Mouse (Mus musculus): ENCODE measurements at regions not wholly inside any gene's neighbourhood (a gene's known extent, or its start where the extent isn't known, plus 50 kb on each side); places are given as distances from the start of the nearest gene placed in this dataset.
A peak's percentile ranks its signal among the peaks of the same experiment; 100 is the strongest.
"Not testable (repeated sequence)": the region's sequence is repeated elsewhere in the genome, so short reads cannot be mapped to it uniquely, and the experiment has no call there.

DNA sequence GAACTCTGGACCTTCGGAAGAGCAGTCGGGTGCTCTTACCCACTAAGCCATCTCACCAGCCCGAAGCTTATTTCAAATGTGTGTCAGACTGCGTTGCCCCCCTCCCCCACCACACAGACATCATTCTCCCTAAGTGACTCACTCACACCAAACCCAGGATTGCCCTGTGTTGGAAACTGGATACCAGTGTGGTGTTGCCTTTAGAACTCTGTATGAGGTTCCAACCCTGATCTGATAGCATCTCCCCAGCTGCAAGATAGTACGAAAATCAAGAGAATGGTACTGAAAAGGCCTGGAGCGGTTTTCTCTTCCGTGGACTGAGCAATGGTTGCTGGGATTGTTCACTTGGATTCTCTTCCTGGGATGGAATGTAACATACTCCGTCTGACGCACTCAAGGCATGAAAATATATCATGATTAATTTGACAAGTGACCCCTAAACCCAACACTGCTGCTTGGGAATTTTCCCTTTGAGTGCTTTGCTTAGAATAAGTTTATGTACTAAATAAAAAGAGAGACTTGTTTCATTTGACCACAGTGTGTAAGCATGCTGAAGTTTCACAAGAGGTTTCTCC lies 63.0 kb downstream of the Hand2 start:
- ATAC-seq (replicated peaks; ENCODE audit: insufficient number of reproducible peaks, low FRiP score, low TSS enrichment, low read depth) = no peak

DNA sequence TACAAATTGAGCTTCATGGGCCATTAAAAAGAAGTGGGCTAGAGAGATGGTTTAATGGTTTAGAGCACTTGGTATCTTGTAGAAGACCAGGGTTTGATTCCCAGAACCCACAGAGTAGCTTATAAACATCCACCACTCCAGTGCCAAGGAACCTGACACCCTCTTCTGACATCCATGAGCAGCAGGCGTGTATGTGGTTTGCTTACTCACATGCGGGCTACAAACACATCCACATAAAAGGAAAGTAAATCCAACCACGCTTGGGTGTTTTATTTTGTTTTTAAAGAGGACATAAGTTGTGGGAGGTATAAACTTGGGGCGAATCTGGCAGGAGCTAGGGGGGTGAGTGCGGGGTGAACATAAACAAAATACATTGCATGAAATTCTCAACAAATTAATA lies 66.8 kb downstream of the Hand2 start:
- Histone ChIP-seq H3K9ac (replicated peaks; ENCODE audit: low read length) (no peak overlapping the region), H3K27me3 (ENCODE audit: control insufficient read depth, insufficient read depth, low read length) (no peaks in the 10 kb centered on the region), H3K4me3 (ENCODE audit: low read depth, low read length) (no peak overlapping the region), H3K27ac (replicated peaks; ENCODE audit: low read depth, low read length) (no peak overlapping the region), H3K36me3 (replicated peaks; ENCODE audit: control insufficient read depth, insufficient read depth, low read depth, low read length) (no peaks in the 10 kb centered on the region), H3K4me1 (ENCODE audit: control insufficient read depth, insufficient read depth, low read length) (no peaks in the 10 kb centered on the region), H3K4me2 (ENCODE audit: low read depth, low read length) (no peak overlapping the region), H3K9me3 (replicated peaks; ENCODE audit: control insufficient read depth, low read length) (no peaks in the 10 kb centered on the region)
- no peak for ATAC-seq (replicated peaks; ENCODE audit: insufficient number of reproducible peaks, low FRiP score, low TSS enrichment, low read depth)
- no peak for DNase-seq (ENCODE audit: low spot score)
- 85% methylated on average over 5 of the region's 5 CpGs for WGBS

More for the DNA sequence above, 63.0 kb downstream of the Hand2 start:
- no peaks in the 10 kb centered on the region for H3K36me3 ChIP-seq (replicated peaks; ENCODE audit: control insufficient read depth, insufficient read depth, low read depth, low read length)
- no peaks in the 10 kb centered on the region for H3K27me3 ChIP-seq (ENCODE audit: control insufficient read depth, insufficient read depth, low read length)
- no peaks in the 10 kb centered on the region for H3K9me3 ChIP-seq (replicated peaks; ENCODE audit: control insufficient read depth, low read length)
- H3K27ac ChIP-seq (replicated peaks; ENCODE audit: low read depth, low read length) = no peak overlapping the region
- H3K4me2 ChIP-seq (ENCODE audit: low read depth, low read length) = no peak overlapping the region
- DNase-seq (ENCODE audit: low spot score) = no peak
- 73% methylated on average over 9 of the region's 9 CpGs for WGBS
- H3K4me3 ChIP-seq (ENCODE audit: low read depth, low read length) = no peak overlapping the region
- H3K4me1 ChIP-seq (ENCODE audit: control insufficient read depth, insufficient read depth, low read length) = no peaks in the 10 kb centered on the region
- H3K9ac ChIP-seq (replicated peaks; ENCODE audit: low read length) = no peak overlapping the region

DNA sequence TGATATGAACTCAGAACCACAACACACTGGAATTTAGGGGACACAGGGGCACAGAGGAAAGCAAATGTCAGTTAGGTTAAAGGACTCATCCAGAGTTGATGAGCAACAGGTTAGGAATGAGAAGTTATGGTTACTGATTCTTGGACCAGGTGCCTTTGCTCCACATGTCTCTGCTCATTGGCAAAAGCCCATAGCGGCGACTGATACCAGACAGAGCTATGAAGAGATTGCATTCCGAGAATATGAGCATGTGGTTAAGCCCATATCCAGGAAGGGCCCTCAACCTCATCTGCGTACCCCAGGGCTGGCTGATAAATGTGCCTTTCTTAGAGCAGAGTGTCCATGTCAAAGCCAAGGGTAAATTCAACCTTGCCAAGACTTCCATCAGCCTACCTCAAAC lies 67.1 kb upstream of the Scrg1 start:
- Histone ChIP-seq H3K36me3 (replicated peaks; ENCODE audit: control insufficient read depth, insufficient read depth, low read depth, low read length) (no peaks in the 10 kb centered on the region), H3K9me3 (replicated peaks; ENCODE audit: control insufficient read depth, low read length) (no peaks in the 10 kb centered on the region), H3K4me2 (ENCODE audit: low read depth, low read length) (no peak overlapping the region), H3K27ac (replicated peaks; ENCODE audit: low read depth, low read length) (no peak overlapping the region), H3K9ac (replicated peaks; ENCODE audit: low read length) (no peak overlapping the region), H3K4me3 (ENCODE audit: low read depth, low read length) (no peak overlapping the region), H3K27me3 (ENCODE audit: control insufficient read depth, insufficient read depth, low read length) (no peaks in the 10 kb centered on the region), H3K4me1 (ENCODE audit: control insufficient read depth, insufficient read depth, low read length) (no peaks in the 10 kb centered on the region)
- no peak for ATAC-seq (replicated peaks; ENCODE audit: insufficient number of reproducible peaks, low FRiP score, low TSS enrichment, low read depth)
- 93% methylated on average over 4 of the region's 4 CpGs for WGBS
- DNase-seq (ENCODE audit: low spot score) = no peak

DNA sequence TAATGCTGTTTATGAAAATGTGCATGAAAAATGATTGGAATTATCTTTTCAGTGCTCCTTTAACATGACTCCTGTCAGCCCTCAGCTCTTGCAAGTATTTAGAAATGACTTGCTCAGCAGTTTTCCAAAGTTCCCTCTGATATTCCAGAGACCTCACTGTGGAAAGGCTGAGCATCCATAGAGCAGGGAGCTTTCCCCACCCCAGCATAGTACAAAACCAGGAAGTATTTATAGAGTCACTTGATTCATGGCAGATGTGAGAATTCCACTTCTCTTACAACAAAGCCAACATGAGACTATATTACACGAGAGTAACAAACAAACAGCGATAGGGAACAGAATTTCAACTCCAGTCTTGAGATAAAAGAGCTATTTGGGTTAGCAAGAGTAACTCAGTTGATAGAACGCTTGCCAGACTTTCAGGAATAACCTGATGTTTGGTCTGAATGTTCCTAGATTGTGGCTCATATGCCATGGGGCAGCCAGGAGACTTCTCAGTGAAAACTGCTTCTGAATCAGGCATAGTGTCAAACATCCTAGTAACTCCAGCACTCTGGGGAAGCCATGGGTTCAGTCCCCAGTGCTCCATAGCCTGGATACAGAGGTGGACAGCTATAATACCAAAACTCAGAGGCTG lies 57.6 kb upstream of the Scrg1 start:
- no peaks in the 10 kb centered on the region for H3K4me1 ChIP-seq (ENCODE audit: control insufficient read depth, insufficient read depth, low read length)
- no peak for ATAC-seq (replicated peaks; ENCODE audit: insufficient number of reproducible peaks, low FRiP score, low TSS enrichment, low read depth)
- no peak overlapping the region for H3K4me3 ChIP-seq (ENCODE audit: low read depth, low read length)
- WGBS = 71% methylated on average over 3 of the region's 3 CpGs
- H3K27ac ChIP-seq (replicated peaks; ENCODE audit: low read depth, low read length) = no peak overlapping the region
- H3K4me2 ChIP-seq (ENCODE audit: low read depth, low read length) = no peak overlapping the region
- H3K9me3 ChIP-seq (replicated peaks; ENCODE audit: control insufficient read depth, low read length) = no peaks in the 10 kb centered on the region
- H3K36me3 ChIP-seq (replicated peaks; ENCODE audit: control insufficient read depth, insufficient read depth, low read depth, low read length) = no peaks in the 10 kb centered on the region
- H3K27me3 ChIP-seq (ENCODE audit: control insufficient read depth, insufficient read depth, low read length) = no peaks in the 10 kb centered on the region
- peak; percentile 29 for DNase-seq (ENCODE audit: low spot score)
- no peak overlapping the region for H3K9ac ChIP-seq (replicated peaks; ENCODE audit: low read length)

DNA sequence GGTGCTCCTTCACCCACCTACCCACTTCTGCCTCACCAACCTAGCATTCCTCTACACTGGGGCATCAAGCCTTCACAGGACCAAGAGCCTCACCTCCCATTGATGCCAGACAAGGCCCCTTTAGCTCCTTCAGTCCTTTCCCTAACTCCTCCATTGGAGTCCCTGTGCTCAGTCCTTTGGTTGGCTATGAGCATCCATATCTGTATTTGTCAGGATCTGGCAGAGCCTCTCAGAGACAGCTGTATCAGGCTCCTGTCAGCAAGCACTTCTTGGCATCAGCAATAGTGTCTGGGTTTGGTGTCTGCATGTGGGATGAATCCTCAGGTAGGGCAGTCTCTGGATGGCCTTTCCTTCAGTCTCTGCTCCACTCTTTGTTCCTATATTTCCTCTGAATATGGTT lies 55.6 kb upstream of the Scrg1 start:
- not testable (repeated sequence) for H3K9ac ChIP-seq (replicated peaks; ENCODE audit: low read length); H3K4me1 ChIP-seq (ENCODE audit: control insufficient read depth, insufficient read depth, low read length); H3K36me3 ChIP-seq (replicated peaks; ENCODE audit: control insufficient read depth, insufficient read depth, low read depth, low read length); H3K27ac ChIP-seq (replicated peaks; ENCODE audit: low read depth, low read length); H3K9me3 ChIP-seq (replicated peaks; ENCODE audit: control insufficient read depth, low read length); H3K27me3 ChIP-seq (ENCODE audit: control insufficient read depth, insufficient read depth, low read length); ATAC-seq (replicated peaks; ENCODE audit: insufficient number of reproducible peaks, low FRiP score, low TSS enrichment, low read depth); H3K4me2 ChIP-seq (ENCODE audit: low read depth, low read length); DNase-seq (ENCODE audit: low spot score); H3K4me3 ChIP-seq (ENCODE audit: low read depth, low read length)

DNA sequence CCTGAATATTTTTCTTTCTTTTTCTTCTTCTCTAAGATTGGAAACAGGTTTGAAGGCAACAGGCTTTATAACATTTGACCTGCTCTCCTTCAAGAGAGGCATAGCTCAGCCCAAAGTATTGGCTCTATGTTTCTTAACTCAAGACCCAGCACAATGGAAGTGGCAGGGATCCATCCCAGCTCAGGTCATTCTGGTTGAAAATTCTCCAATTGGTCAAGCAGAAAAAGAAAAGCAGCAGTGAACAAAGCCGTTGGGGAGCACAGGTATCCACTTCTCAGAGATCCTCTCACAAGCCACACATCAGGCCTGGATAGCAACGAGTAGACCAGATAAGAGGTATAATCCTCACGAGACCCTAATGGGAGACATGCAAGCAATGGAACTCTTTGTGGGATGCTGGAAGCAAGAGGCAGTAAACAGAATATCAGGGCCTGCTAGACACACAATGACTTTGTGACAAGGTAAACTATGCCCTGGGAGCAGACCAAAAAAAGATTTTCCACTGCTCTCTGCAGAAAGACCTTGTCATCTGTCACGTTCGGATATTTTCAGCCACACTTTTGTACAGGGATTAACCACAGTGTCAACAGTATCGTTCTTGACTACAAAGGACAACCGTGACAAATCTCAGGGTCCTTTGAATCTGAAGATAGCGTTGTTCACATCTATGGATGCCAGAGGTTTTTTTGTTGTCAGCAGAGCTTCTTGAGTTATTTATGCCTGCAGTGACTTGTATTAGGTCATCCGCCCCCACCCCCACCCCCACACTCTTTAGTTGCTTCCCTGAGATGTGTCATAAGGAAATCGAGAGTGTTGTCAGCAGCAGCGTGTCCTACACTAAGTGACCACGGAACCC lies 54.7 kb upstream of the Scrg1 start:
- H3K4me3 ChIP-seq (ENCODE audit: low read depth, low read length) = no peak overlapping the region
- no peak overlapping the region for H3K27ac ChIP-seq (replicated peaks; ENCODE audit: low read depth, low read length)
- ATAC-seq (replicated peaks; ENCODE audit: insufficient number of reproducible peaks, low FRiP score, low TSS enrichment, low read depth) (no peak), DNase-seq (ENCODE audit: low spot score) (no peak)
- H3K4me1 ChIP-seq (ENCODE audit: control insufficient read depth, insufficient read depth, low read length) = no peaks in the 10 kb centered on the region
- H3K4me2 ChIP-seq (ENCODE audit: low read depth, low read length) = no peak overlapping the region
- H3K9me3 ChIP-seq (replicated peaks; ENCODE audit: control insufficient read depth, low read length) = no peaks in the 10 kb centered on the region
- H3K9ac ChIP-seq (replicated peaks; ENCODE audit: low read length) = no peak overlapping the region
- no peaks in the 10 kb centered on the region for H3K27me3 ChIP-seq (ENCODE audit: control insufficient read depth, insufficient read depth, low read length)
- no peaks in the 10 kb centered on the region for H3K36me3 ChIP-seq (replicated peaks; ENCODE audit: control insufficient read depth, insufficient read depth, low read depth, low read length)
- 62% methylated on average over 12 of the region's 12 CpGs for WGBS

DNA sequence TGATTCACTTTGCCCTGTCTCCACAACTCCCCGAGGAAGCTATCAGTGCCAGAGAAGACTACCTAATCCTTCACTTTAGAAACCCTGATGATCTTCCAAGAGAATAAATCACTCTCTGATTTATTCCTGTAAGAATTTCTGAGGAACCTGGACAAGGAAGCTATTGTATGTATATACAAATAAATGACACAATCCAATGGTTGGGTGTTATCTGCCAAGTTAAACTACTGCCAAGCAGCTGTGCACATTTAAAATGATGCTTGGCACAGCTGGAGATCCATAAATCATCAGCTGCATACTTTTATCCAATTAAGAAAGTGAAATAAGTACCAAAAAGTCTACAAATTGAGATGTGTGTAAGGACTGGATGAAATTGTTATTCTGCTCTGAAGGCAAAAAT lies 54.1 kb upstream of the Scrg1 start:
- Histone ChIP-seq H3K36me3 (replicated peaks; ENCODE audit: control insufficient read depth, insufficient read depth, low read depth, low read length) (no peaks in the 10 kb centered on the region), H3K9me3 (replicated peaks; ENCODE audit: control insufficient read depth, low read length) (no peaks in the 10 kb centered on the region), H3K4me1 (ENCODE audit: control insufficient read depth, insufficient read depth, low read length) (no peaks in the 10 kb centered on the region), H3K9ac (replicated peaks; ENCODE audit: low read length) (no peak overlapping the region), H3K4me3 (ENCODE audit: low read depth, low read length) (no peak overlapping the region), H3K27me3 (ENCODE audit: control insufficient read depth, insufficient read depth, low read length) (no peaks in the 10 kb centered on the region), H3K27ac (replicated peaks; ENCODE audit: low read depth, low read length) (no peak overlapping the region), H3K4me2 (ENCODE audit: low read depth, low read length) (no peak overlapping the region)
- WGBS = 87% methylated on average over 1 of the region's 1 CpGs
- no peak for ATAC-seq (replicated peaks; ENCODE audit: insufficient number of reproducible peaks, low FRiP score, low TSS enrichment, low read depth)
- no peak for DNase-seq (ENCODE audit: low spot score)

DNA sequence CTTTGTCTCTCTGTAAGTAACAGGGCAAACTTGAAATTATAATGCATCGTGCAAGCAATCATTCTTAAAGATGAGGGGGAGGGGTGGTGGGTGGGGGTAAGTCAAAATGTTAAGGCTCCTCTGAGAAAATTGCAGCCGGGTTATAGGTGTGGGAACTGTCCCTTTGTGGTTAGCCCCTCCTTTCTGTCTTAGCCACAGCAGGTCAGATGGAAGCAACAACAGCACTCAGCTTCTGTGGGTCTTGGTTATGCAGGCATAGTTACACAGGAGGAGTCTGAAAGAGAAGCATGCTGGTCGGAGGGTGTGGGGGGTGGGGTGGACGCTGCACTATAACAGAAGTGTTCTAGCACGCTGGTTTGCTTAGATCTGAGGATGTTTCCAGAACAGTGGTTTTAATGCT lies 53.5 kb upstream of the Scrg1 start:
- ATAC-seq (replicated peaks; ENCODE audit: insufficient number of reproducible peaks, low FRiP score, low TSS enrichment, low read depth) (no peak), DNase-seq (ENCODE audit: low spot score) (no peak)
- Histone ChIP-seq H3K9me3 (replicated peaks; ENCODE audit: control insufficient read depth, low read length) (no peaks in the 10 kb centered on the region), H3K36me3 (replicated peaks; ENCODE audit: control insufficient read depth, insufficient read depth, low read depth, low read length) (no peaks in the 10 kb centered on the region), H3K4me3 (ENCODE audit: low read depth, low read length) (no peak overlapping the region), H3K27me3 (ENCODE audit: control insufficient read depth, insufficient read depth, low read length) (no peaks in the 10 kb centered on the region), H3K27ac (replicated peaks; ENCODE audit: low read depth, low read length) (no peak overlapping the region), H3K4me2 (ENCODE audit: low read depth, low read length) (no peak overlapping the region), H3K9ac (replicated peaks; ENCODE audit: low read length) (no peak overlapping the region), H3K4me1 (ENCODE audit: control insufficient read depth, insufficient read depth, low read length) (no peaks in the 10 kb centered on the region)
- 65% methylated on average over 5 of the region's 5 CpGs for WGBS
